Mouse (Mus musculus) brain, embryonic 14.5 days (tissue): ENCODE results near the gene Gm21149.
"Not testable (repeated sequence)": the region's sequence is repeated elsewhere in the genome, so short reads cannot be mapped to it uniquely, and the experiment has no call there.

Experiments used
- CTCF ChIP-seq: fragments of 200-500 bp; IDR thresholded peaks from 2 replicates; pipeline ENCODE4 v1.5.1; 2012; ENCODE audit warnings: inconsistent platforms, mild to moderate bottlenecking, moderate library complexity, borderline replicate concordance; ENCODE audit not compliant: insufficient read depth, insufficient read length; ENCODE audit errors: extremely low read depth
- POLR2A ChIP-seq: fragments of 200-500 bp; IDR thresholded peaks from 2 replicates; pipeline ENCODE4 v1.6.1; 2012; ENCODE audit warnings: mild to moderate bottlenecking, inconsistent platforms, borderline replicate concordance; ENCODE audit not compliant: poor library complexity, insufficient read depth, insufficient read length, severe bottlenecking; ENCODE audit errors: extremely low read depth

DNA sequence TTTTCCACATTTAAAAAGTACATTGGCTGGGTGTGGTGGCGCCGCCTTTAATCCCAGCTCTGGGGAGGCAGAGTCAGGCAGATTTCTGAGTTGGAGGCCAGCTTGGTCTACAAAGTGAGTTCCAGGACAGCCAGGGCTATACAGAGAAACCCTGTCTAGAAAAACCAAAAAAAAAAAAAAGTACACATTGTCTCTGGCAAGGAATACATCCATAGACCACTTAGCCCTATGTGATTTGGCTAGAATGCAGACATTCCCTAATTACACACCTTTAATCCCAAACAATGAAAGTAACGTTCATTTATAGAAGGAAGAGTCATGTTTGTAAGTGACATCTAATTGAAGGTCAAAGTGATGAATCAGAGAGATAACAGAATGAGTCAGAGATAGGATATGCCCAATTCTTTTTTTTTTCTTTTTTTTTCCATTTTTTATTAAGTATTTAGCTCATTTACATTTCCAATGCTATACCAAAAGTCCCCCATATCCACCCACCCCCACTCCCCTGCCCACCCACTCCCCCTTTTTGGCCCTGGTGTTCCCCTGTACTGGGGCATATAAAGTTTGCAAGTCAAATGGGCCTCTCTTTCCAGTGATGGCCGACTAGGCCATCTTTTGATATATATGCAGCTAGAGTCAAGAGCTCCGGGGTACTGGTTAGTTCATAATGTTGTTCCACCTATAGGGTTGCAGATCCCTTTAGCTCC lies 18.3 kb downstream of the Gm21149 start:
- TF ChIP-seq POLR2A, CTCF: not testable (repeated sequence)
